Mouse (Mus musculus): ENCODE measurements around the gene Fhl1.

Gene Fhl1

DNA sequence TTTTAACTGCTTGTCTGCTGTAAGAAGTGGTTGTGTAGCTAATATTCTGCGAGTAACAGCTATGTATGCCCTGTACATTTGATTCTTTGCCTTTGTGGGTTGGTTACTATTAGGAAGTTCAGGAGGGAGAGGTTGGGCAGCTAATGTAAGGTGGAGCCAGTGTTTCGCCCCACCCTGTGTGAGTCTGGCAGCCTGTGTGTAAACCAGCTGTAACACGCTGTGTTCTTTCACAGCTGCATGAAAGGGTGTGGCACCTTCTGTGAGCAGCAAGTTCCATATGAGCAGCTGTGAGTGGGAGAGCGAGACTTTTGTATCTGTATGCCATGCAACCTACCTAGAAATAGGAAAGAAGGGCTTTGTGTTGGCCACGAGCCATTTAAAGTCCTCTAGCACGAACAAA, 20.6 kb downstream of the Fhl1 start:
- no peak for DNase-seq (ENCODE audit: low spot score)

DNA sequence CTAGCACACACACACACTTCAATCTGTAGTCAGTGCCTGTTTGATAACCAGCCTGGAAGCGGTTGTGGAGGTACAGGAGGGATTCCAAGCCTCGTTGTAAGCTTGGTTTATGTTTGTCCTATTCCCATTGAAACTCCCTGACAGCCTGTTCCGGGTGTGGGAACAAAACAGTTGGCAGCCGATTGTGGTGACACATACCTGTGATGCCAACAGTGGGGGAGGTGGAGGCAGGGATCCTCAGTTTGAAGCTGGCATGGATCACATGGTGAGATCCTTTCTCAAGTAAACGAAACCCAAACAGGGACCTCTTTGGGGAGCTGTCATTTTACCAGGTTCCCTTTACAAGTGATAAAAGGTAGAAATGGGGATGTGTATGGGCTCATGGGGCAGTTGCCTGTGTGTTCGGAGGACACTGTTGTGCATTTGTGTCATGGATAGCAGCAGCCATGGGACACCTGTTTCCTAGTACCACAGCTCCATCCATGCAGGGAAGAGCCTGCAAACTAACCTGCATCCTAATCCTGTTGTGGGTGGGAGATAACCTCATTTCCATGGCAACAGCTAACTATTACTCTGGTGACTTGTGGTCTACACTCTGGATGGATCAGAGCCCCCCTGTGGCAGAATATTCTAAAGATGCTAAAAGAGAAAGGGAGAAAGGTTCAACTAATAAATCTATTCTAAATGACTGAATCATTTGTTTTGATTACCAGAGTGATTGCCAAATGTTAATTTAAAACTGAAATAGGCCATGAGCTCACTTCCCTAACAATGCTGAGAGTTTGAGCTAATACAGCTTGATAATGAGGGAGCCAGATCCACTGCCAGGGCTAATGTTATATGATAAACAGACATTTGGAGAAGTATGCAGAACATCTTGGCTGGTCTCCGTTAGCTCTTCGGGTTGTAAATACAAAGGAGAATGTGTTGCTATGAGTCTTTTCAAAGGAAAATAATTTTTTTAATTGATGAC, 22.0 kb downstream of the Fhl1 start:
- DNase-seq (ENCODE audit: low spot score): no peak

DNA sequence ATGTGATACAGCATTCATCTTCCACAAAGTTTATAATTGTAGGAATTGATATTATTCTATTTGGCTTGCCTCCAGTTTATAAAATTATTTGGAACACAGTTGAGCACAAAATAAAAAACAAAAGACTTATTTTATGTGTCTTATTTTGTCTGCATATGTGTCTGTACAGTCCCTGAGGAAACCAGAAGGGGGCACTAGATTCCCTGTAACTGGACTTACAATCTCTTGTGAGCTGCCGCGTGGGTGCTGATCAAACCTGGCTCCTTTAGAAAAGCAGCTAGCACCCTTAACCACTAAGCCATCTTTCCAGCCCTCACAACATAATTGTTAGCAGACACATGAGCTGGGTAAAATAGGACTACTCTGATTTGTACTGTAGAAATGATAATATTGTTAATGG, 24.1 kb downstream of the Fhl1 start:
- DNase-seq (ENCODE audit: low spot score): peak; percentile 16

DNA sequence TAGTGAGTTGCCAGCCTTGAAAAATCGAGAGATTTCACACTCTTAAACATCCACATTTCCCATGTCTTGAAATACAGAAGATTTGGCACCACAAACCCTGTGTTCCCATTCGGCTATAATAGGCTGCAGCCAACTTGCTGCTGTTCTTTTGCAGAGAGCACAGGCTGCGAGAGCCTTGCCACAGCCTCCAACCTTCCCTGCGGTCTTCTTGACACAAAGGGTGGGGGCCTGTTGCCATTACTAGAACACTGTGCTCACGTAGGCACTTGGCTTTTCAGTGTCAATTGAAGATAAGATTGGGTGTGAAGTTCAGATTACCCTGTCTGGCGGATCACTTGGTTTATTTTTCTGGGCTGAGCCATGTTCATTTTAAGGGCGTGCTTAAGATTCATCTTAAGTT, 24.8 kb downstream of the Fhl1 start:
- no peak for DNase-seq (ENCODE audit: low spot score)

DNA sequence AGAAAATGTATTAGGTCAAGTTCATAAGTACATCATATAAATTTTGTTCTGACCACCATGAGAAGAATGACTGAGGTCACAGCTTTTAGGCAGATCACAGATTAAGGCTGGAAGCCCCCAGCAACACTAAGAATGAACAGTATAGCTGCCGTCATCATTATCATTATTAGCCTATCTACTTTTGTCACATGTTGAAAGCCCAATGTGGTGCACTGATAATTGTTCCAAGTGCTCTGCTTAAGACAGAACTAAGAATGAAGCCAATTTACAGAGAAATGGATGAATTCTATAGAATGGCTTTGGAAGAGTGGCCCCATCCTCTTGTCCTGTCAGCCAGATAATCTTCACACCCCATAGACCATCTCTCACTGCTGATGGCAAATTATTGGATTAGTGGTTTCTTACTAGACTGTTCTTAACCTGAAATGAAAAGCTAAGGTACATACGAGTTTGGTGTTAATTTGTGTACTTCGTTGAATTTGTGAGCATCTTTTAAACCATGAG, 28.7 kb downstream of the Fhl1 start:
- no peak for DNase-seq (ENCODE audit: low spot score)

DNA sequence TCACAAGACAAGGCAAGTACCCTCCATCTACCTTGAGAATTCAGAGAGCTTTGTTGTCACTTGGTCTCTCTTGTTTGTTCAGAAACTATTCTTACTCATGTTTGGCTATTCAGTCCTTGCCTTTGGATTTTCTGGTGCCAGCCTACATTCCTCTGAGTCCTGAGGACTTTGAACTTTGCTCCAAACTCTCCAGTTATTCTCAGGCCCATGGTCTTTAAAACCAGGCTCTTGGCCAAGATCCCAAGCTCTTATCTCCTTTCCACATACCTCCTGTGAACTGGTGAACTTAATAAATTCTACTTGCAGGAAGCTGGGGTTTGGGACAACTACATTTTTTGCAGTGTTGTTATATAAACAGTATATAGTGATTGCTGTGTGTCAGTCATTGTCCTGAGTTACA, 38.3 kb downstream of the Fhl1 start:
- DNase-seq (ENCODE audit: low spot score): no peak

DNA sequence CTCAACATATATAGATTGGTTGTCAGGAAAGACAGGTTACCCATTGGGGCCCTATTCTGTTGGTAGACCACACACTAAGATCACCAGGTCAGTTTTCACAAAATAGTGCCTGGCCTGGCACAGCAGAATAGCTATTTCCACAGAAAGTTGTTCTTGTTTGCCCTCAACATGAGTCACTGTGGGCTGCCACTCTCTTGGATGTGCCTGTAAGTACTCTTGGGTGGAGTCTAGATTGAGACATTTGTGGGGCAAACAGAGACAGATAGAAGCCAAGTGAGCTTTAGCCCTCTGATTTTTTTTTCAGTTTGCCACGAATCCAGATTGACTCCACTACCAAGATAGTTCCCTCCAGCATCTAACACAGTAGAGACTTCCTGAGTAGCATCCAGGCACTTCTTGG, 40.2 kb downstream of the Fhl1 start:
- no peak for DNase-seq (ENCODE audit: low spot score)

DNA sequence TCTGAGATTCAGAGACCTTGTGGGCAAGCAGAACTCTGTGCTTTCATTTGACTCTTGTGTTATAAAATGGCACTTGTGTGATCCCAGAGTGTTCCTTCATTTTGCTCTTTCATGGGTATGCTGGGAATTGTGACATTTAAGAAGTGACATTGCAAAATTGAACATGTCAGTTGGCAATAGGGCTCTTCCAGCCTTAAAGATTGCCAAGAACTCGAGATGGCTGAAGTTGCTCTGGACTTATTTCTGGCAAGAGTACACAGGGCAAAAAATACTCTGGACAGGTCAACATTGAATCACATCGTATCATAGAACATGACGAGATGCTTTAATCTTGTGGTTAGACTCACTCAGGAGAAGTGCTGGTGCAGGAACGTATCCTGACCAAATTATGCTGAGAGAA, 41.7 kb downstream of the Fhl1 start:
- no peak for DNase-seq (ENCODE audit: low spot score)

DNA sequence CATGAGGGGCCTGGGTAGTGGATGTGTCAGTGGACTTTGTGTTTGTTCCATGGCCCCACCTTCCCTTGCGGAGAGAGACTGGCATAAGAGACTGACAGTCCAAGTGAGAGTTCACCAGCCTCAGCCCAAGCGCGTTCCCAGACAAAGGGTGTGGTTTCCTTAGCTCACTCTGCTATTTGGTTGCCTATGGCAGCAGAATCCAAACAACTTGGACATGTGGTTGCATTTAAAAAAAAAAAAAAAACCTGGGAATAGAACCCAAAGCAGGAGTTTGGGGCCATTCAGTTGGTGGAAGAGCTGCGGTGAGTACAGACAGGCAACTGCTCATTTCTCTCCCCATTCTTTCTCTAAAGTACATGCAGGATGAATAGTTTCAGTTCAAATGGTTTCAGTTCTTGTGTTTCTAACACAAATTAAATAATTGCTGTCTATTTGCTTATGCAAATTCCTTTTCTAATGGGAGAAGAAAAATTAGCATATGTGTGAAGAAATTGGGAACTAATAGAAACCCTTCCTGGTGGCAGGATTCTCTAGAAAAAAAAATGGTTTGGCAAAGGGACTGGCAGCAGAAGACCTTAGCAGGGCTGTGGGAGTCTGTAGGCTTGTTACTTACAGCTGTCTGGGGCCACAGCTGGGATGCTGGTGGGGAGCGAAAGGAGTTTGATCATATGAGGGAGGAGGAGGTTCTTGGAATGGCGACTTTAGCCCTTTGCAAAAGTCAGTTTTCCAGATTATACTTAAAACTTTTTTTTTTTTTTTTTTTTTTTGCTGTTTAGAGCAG, 54.9 kb downstream of the Fhl1 start:
- DNase-seq (ENCODE audit: low spot score): peak; percentile 14

DNA sequence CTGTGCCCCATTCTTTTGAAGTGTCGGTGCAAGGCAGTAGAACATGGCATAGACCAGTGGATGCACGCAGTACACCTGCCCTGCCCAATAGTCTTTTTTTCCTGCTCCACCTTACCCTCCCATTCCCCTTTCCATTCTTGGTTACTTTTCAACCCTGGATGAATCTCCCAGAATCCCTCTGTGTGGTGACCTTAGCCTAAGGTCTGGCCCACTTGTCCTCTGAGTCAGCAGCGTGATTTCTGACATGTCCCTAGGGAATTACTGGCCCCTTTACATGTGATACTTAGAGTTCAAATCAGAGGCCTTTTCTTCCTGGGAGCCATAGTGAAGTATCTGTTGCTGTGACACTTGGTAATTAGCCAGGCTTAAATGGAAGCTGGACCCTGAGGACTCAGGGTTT, 55.9 kb downstream of the Fhl1 start:
- DNase-seq (ENCODE audit: low spot score): no peak

DNA sequence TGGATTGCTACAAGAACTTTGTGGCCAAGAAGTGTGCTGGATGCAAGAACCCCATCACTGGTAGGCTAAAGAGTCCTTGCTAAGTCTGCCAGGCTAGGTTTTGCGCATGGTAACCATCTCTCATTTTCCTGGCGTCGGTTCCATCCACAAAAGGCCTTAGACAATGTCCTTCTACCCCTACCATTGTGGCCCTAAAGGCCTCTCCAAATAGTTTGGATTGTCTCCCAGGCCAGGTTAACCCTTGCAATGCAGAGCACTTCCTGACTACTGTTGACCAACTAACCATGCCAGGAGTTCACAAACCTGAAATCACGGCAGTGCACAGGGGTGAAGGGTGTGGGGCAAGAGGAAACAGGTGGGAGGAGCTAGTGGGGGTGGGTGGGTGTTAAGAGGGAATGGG, 59.0 kb downstream of the Fhl1 start:
- DNase-seq (ENCODE audit: low spot score): no peak

DNA sequence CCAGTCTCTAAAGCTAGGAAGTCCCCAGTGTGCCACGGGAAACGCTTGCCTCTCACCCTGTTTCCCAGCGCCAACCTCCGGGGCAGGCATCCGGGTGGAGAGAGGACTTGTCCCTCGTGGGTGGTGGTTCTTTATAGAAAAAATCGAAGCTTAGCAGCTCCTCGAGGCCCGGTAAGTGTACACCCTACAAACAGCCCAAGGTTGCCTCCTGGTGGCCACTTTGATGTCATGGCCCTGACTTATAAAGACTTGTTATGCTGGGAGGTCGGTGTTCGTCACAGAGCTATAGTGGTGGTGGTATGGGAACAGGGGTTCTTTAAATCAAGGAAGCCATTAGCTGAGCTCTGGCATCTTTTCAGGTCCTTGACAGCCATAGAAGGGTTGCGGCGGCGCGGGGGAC, 59.7 kb downstream of the Fhl1 start:
- peak; percentile 72 for DNase-seq (ENCODE audit: low spot score)

DNA sequence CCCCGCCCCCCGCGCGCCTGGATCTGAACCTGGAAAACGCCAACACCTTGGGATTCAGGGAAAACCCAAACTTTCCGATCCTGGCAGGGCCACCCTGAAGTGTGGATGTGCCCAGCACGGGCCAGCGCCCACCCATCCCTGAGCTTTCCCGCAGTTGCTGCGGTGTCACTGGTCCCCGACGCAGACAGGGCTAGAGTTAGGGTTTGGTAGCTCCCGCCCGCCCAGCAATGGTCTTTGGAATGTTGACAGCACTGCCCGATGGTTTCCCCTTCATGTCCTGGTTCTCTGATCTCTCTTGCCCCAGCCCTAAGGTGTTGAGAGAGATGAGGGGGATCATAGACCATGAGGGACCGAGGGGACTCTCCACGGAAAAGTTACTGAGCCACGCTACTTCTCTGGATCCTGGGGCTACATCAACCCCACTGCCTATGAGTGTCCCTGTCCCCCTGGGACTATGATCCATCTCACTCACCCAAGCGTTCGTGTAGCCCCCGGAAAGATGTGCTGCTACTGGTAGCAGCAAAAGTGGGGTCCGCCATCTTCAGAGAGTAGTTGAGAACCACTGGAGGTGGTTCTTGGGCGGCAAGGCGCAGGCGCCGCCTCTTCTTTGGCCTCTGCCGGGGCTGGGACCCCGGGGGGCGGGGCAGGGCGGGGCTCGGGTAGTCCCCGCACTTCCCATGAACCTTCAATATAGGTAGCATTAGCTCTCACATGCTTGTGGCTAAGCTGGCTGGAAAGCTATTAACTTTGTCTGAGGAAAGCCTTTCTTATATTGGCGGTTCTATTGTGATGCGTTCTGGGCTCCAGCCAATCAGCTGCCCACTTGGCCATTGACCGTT, 90.4 kb downstream of the Fhl1 start, which contains the start of gene Map7d3:
Map7d3 (minus strand) TSS at position 562 of the 839 bp plus-strand sequence.
- DNase-seq (ENCODE audit: low spot score): peak; percentile 16

DNA sequence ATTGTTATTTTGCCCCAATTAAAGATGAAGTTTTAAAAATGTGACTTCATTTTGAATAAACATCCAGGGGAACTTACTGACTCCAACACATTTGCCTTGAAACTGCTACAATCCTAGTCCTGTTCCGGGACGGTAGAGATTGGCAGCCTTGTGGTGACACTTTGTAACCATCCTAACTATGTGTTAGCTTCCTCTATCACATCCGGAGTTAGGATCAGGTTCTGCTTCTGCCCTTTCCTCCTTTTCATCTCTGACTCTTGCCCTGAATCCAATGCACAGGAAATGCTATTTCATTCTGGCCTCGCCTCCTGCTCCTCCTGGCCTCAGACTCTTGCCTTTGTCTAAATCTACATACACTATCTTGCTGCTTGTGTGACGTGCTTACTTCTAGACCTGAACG, 95.9 kb downstream of the Fhl1 start:
- no peak for DNase-seq (ENCODE audit: low spot score)

DNA sequence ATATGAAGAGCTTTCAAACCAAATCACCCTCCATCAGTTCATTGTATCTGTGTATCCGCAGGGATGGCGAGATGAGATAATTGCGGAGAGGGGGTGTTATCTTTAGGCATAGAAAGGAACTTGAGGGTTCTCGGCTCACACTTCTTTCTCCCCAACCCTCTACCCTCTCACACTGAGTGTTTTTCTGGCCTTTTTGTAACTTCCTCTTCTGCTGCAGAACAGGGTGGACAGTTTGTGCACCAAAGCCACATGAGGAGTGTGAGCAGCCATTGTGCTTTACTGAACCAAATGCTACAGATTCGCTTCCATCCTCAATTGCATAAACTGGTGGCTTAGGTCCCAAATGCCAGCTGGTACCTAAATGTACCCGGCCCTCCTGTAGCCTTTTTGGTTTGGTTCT, 104.3 kb downstream of the Fhl1 start:
- no peak for DNase-seq (ENCODE audit: low spot score)

DNA sequence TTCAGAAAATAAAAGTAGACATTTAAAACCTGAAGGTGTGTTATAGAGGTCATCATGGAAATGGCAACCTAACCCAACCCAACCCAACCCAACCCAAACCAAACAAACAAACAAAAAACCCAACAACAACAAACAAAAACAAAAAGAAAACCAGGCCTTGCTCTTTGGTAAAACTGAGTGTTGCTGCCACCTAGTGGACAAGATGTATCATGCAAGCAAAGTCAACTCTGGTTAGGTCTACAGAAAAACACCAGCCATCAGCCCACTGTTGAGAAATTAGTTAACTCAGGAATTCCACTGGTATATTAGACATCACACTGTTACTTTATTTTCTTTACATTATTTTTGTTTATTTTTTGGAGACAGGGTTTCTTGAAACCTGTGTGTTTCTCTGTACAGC, 107.8 kb downstream of the Fhl1 start:
- DNase-seq (ENCODE audit: low spot score): peak; percentile 53

DNA sequence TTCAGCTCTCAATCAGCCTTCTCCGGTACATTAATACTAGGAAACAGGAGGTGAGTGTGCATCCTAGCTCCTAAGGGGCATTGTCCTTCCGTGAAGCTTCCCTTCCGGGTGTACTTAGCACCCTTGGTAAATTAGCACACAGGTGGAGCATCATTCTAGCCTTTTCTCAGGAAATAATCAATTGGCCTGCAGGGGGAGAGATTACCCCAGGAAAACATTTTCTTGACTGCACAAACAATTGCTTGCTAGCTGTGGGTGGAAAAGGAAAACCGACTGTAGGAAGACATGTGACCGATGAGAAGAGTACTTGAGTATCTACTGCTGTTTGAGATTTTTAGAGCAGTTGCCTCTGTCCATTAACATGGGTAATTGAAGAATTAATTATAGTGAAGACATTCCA, 109.7 kb downstream of the Fhl1 start:
- DNase-seq (ENCODE audit: low spot score): no peak

Data from embryo, embryonic 10 days (tissue).